Mouse (Mus musculus): Measurements from ENCODE around the gene Rec8. TPM values are rescaled to one million over a fixed set of nuclear protein-coding genes. Genes with fewer than 3 reads are reported as not detected.
A peak's percentile ranks its signal among the peaks of the same experiment; 100 is the strongest.

The Rec8 gene
- 17.5 and 25.1 TPM in 2 replicates for polyA plus RNA-seq (2014; fragmentation: Nextera tagmentation; extraction: Ambion mirVana)

- H3K9me3 ChIP-seq (ENCODE audit: control insufficient read depth, low read length) = no peaks in the 10 kb centered on the region
- WGBS = 18% methylated on average over 21 of the region's 21 CpGs
- no peaks in the 10 kb centered on the region for H3K4me1 ChIP-seq (ENCODE audit: control insufficient read depth, insufficient read depth, low read length)
- H3K4me3 ChIP-seq (ENCODE audit: low read length) = peak within 1 kb of the TSS; percentile 37
- H3K27me3 ChIP-seq (ENCODE audit: control insufficient read depth, insufficient read depth, low read length) = no peaks in the 10 kb centered on the region
- no peak within 1 kb of the TSS for H3K27ac ChIP-seq (ENCODE audit: low read depth, low read length)
- peak within 1 kb of the TSS; percentile 44; the same call in 1 of the 2 replicates for H3K9ac ChIP-seq (ENCODE audit: low read depth, low read length)
- H3K4me2 ChIP-seq (replicated peaks; ENCODE audit: low read depth, low read length) = peak within 1 kb of the TSS; percentile 48
- no peaks in the 10 kb centered on the region for H3K36me3 ChIP-seq (ENCODE audit: control insufficient read depth, insufficient read depth, low read length)
- peak; percentile 88 for ATAC-seq (ENCODE audit: low FRiP score, low TSS enrichment)
These were observed at the start of gene Rec8 for GRCm38 (mm10) chr14:55617822-55618221. TSS of gene Rec8 (plus strand) at chr14:55618037.

- no peak overlapping the region for H3K9ac ChIP-seq (ENCODE audit: low read depth, low read length)
- WGBS = 87% methylated on average over 2 of the region's 2 CpGs
- no peak for ATAC-seq (ENCODE audit: low FRiP score, low TSS enrichment)
- H3K9me3 ChIP-seq (ENCODE audit: control insufficient read depth, low read length) = no peaks in the 10 kb centered on the region
- peaks cover 41% of the 10 kb centered on the region for H3K36me3 ChIP-seq (ENCODE audit: control insufficient read depth, insufficient read depth, low read length)
- H3K4me2 ChIP-seq (replicated peaks; ENCODE audit: low read depth, low read length) = no peak overlapping the region
- H3K27me3 ChIP-seq (ENCODE audit: control insufficient read depth, insufficient read depth, low read length) = no peaks in the 10 kb centered on the region
- H3K4me3 ChIP-seq (ENCODE audit: low read length) = no peak overlapping the region
- 0 out of 2 replicates have a peak, but pooled peaks cover 4% of the 10 kb centered on the region for H3K4me1 ChIP-seq (ENCODE audit: control insufficient read depth, insufficient read depth, low read length)
- H3K27ac ChIP-seq (ENCODE audit: low read depth, low read length) = no peak overlapping the region
These were observed 47.2 kb upstream of the Rec8 start for GRCm38 (mm10) chr14:55570588-55570987.

DNA sequence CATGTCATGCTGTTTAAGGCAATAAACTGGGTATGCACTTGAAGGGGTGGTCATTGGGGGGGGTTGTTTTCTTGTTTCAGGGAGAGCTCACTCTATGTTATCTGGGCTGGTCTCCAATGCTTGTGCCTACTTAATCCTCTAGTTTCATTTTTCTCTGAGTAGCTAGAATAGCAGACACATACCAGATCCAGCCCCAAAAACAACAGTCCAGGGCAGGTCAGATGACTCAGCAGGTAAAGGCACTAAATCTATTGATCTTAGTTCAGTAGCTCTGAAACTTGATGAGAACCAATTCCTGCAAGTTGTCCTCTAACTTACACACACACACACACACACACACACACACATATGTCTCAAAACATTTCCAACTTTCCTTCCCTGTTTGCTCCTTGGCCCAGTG, 46.1 kb upstream of the Rec8 start:
- H3K4me3 ChIP-seq (ENCODE audit: low read length) = no peak overlapping the region

DNA sequence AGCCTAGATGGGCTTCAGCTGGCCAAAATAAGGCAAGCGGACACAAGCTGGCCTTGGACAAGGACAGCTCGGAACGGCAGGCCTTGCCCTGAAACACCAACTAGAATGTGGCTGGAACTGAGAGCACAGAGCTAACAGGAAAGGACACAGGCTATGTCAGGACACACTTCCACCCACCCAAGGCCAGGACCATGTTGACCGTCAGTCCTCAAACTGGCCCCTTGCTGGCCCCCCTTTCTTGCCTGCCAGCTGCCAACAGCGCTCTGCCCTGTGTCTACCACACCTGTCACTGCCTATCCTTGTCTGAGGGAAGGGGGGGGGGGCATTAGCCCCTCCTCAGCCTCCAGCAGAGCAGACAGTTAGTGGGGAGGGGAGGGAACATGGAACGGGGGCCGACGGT, 42.5 kb upstream of the Rec8 start, which contains the start of gene Fitm1:
Fitm1 (plus strand) TSS at position 316 of the 400 bp plus-strand sequence.
- Histone ChIP-seq H3K4me2 (replicated peaks; ENCODE audit: low read depth, low read length) (peak within 1 kb of the TSS; percentile 13; the same call in 1 of the 2 replicates), H3K4me3 (ENCODE audit: low read length) (no peak within 1 kb of the TSS), H3K9ac (ENCODE audit: low read depth, low read length) (0 out of 2 replicates have a peak within 1 kb of the TSS, but pooled peaks have one; percentile 8), H3K36me3 (ENCODE audit: control insufficient read depth, insufficient read depth, low read length) (no peaks in the 10 kb centered on the region), H3K27ac (ENCODE audit: low read depth, low read length) (no peak within 1 kb of the TSS), H3K27me3 (ENCODE audit: control insufficient read depth, insufficient read depth, low read length) (no peaks in the 10 kb centered on the region), H3K4me1 (ENCODE audit: control insufficient read depth, insufficient read depth, low read length) (peaks cover 19% of the 10 kb centered on the region), H3K9me3 (ENCODE audit: control insufficient read depth, low read length) (no peaks in the 10 kb centered on the region)
- no peak for ATAC-seq (ENCODE audit: low FRiP score, low TSS enrichment)
- WGBS = 80% methylated on average over 8 of the region's 8 CpGs

More for the DNA sequence above, 46.1 kb upstream of the Rec8 start:
- no peak overlapping the region for H3K27ac ChIP-seq (ENCODE audit: low read depth, low read length)
- ATAC-seq (ENCODE audit: low FRiP score, low TSS enrichment) = no peak
- 0 out of 2 replicates have a peak, but pooled peaks cover 10% of the 10 kb centered on the region for H3K4me1 ChIP-seq (ENCODE audit: control insufficient read depth, insufficient read depth, low read length)
- no peaks in the 10 kb centered on the region for H3K27me3 ChIP-seq (ENCODE audit: control insufficient read depth, insufficient read depth, low read length)
- H3K36me3 ChIP-seq (ENCODE audit: control insufficient read depth, insufficient read depth, low read length) = peaks cover 29% of the 10 kb centered on the region
- no peak overlapping the region for H3K4me2 ChIP-seq (replicated peaks; ENCODE audit: low read depth, low read length)
- H3K9ac ChIP-seq (ENCODE audit: low read depth, low read length) = no peak overlapping the region
- no peaks in the 10 kb centered on the region for H3K9me3 ChIP-seq (ENCODE audit: control insufficient read depth, low read length)

- no peaks in the 10 kb centered on the region for H3K9me3 ChIP-seq (ENCODE audit: control insufficient read depth, low read length)
- ATAC-seq (ENCODE audit: low FRiP score, low TSS enrichment) = no peak
- peak overlapping the region; percentile 13; the same call in 1 of the 2 replicates for H3K4me2 ChIP-seq (replicated peaks; ENCODE audit: low read depth, low read length)
- H3K27me3 ChIP-seq (ENCODE audit: control insufficient read depth, insufficient read depth, low read length) = no peaks in the 10 kb centered on the region
- H3K27ac ChIP-seq (ENCODE audit: low read depth, low read length) = no peak overlapping the region
- WGBS = 76% methylated on average over 13 of the region's 13 CpGs
- no peak overlapping the region for H3K9ac ChIP-seq (ENCODE audit: low read depth, low read length)
- peaks cover 19% of the 10 kb centered on the region for H3K4me1 ChIP-seq (ENCODE audit: control insufficient read depth, insufficient read depth, low read length)
- peaks cover 3% of the 10 kb centered on the region; the same call in 1 of the 2 replicates for H3K36me3 ChIP-seq (ENCODE audit: control insufficient read depth, insufficient read depth, low read length)
- H3K4me3 ChIP-seq (ENCODE audit: low read length) = no peak overlapping the region
These were observed 42.1 kb upstream of the Rec8 start for GRCm38 (mm10) chr14:55575711-55576110.

DNA sequence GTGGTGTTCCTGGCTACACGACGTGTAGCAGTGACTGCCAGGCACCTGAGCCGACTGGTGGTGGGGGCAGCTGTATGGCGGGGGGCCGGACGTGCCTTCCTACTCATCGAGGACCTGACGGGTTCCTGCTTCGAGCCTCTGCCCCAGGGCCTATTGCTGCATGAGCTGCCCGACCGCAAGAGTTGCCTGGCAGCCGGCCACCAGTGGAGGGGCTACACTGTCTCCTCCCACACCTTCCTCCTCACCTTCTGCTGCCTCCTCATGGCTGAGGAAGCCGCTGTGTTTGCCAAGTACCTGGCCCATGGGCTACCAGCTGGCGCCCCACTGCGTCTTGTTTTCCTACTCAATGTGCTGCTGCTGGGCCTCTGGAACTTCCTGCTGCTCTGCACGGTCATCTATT, 41.5 kb upstream of the Rec8 start:
- H3K4me3 ChIP-seq (ENCODE audit: low read length) = no peak overlapping the region

GRCm38 (mm10) chr14:55577871-55578667, 39.8 kb upstream of the Rec8 start, which contains the start of gene Psme1:
TSS of gene Psme1 (plus strand) at chr14:55578123.
- peak; percentile 90 for ATAC-seq (ENCODE audit: low FRiP score, low TSS enrichment)
- Histone ChIP-seq H3K4me2 (replicated peaks; ENCODE audit: low read depth, low read length) (peak within 1 kb of the TSS; percentile 78), H3K36me3 (ENCODE audit: control insufficient read depth, insufficient read depth, low read length) (peaks cover 15% of the 10 kb centered on the region; the same call in 1 of the 2 replicates), H3K9ac (ENCODE audit: low read depth, low read length) (peak within 1 kb of the TSS; percentile 78), H3K27me3 (ENCODE audit: control insufficient read depth, insufficient read depth, low read length) (no peaks in the 10 kb centered on the region), H3K9me3 (ENCODE audit: control insufficient read depth, low read length) (no peaks in the 10 kb centered on the region), H3K4me3 (ENCODE audit: low read length) (peak within 1 kb of the TSS; percentile 70), H3K4me1 (ENCODE audit: control insufficient read depth, insufficient read depth, low read length) (peaks cover 19% of the 10 kb centered on the region), H3K27ac (ENCODE audit: low read depth, low read length) (peak within 1 kb of the TSS; percentile 70; the same call in 1 of the 2 replicates)
- 2% methylated on average over 21 of the region's 32 CpGs for WGBS

More for the DNA sequence above, 41.5 kb upstream of the Rec8 start:
- no peak overlapping the region for H3K27ac ChIP-seq (ENCODE audit: low read depth, low read length)
- no peak for ATAC-seq (ENCODE audit: low FRiP score, low TSS enrichment)
- H3K36me3 ChIP-seq (ENCODE audit: control insufficient read depth, insufficient read depth, low read length) = peaks cover 8% of the 10 kb centered on the region; the same call in 1 of the 2 replicates
- no peak overlapping the region for H3K9ac ChIP-seq (ENCODE audit: low read depth, low read length)
- H3K27me3 ChIP-seq (ENCODE audit: control insufficient read depth, insufficient read depth, low read length) = no peaks in the 10 kb centered on the region
- peaks cover 19% of the 10 kb centered on the region for H3K4me1 ChIP-seq (ENCODE audit: control insufficient read depth, insufficient read depth, low read length)
- H3K9me3 ChIP-seq (ENCODE audit: control insufficient read depth, low read length) = no peaks in the 10 kb centered on the region
- no peak overlapping the region for H3K4me2 ChIP-seq (replicated peaks; ENCODE audit: low read depth, low read length)
- 78% methylated on average over 16 of the region's 16 CpGs for whole genome bisulfite sequencing

DNA sequence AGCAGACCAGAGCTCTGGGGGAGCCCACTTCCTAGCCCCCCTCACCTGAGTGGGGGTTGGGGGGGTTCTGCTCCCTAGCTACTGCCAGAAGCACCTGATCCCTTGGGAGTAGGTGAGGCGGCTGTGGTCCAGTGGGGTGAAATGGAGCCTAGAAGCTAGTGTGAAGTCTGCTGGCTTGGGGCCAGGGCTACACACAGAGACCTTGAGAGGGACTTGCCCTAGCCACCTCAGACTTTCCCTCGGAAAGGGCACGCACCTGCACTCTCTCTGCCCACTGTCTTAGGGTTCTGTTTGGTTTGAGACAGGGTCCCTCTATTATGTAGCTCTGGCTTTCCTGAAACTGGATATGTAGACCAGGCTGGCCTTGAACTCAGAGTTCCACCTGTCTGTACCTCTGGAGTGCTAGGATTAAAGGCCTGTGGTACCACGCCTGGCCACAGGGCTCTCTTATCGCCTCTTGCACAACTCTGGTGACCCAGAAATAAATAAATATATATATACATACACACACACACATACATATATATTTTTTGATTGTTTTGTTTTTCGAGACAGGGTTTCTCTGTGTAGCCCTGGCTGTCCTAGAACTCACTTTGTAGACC, 39.1 kb upstream of the Rec8 start:
- Histone ChIP-seq H3K9ac (ENCODE audit: low read depth, low read length) (peak overlapping the region; percentile 78), H3K27ac (ENCODE audit: low read depth, low read length) (peak overlapping the region; percentile 70; the same call in 1 of the 2 replicates), H3K36me3 (ENCODE audit: control insufficient read depth, insufficient read depth, low read length) (peaks cover 15% of the 10 kb centered on the region; the same call in 1 of the 2 replicates), H3K27me3 (ENCODE audit: control insufficient read depth, insufficient read depth, low read length) (no peaks in the 10 kb centered on the region), H3K9me3 (ENCODE audit: control insufficient read depth, low read length) (no peaks in the 10 kb centered on the region), H3K4me1 (ENCODE audit: control insufficient read depth, insufficient read depth, low read length) (peaks cover 19% of the 10 kb centered on the region), H3K4me2 (replicated peaks; ENCODE audit: low read depth, low read length) (peak overlapping the region; percentile 78), H3K4me3 (ENCODE audit: low read length) (peak overlapping the region; percentile 70)
- WGBS = 30% methylated on average over 6 of the region's 6 CpGs
- ATAC-seq (ENCODE audit: low FRiP score, low TSS enrichment) = no peak; the same call in 1 of the 2 replicates

Data from kidney, embryonic 14.5 days (tissue).